Mouse (Mus musculus) limb, embryonic 14.5 days (tissue): ENCODE measurements around the gene Gm2696. TPM values are rescaled to one million over a fixed set of nuclear protein-coding genes. Genes with fewer than 3 reads are reported as not detected.

Experiments used
- ATAC-seq: fragments of 200-750 bp; cut with Nextera tagmentation; 2 replicates; pipeline ENCODE4 v1.8.0; 2017; ENCODE audit warnings: low read depth, moderate number of reproducible peaks, moderate TSS enrichment; ENCODE audit not compliant: low FRiP score
- DNase-seq: peaks from one replicate; pipeline ENCODE4 v3.0.0-alpha.2; 2015; ENCODE audit warnings: low spot score
- H3K27ac ChIP-seq: fragments of 300-500 bp; sonication (generic); replicated peaks from 2 replicates; pipeline ENCODE4 v1.5.1; 2014; ENCODE audit warnings: low read depth, mild to moderate bottlenecking, low read length, moderate library complexity, mixed read lengths
- H3K27me3 ChIP-seq: fragments of 300-500 bp; sonication (generic); 2 replicates; pipeline ENCODE4 v1.6.1; 2014; ENCODE audit warnings: low read length, mixed read lengths; ENCODE audit not compliant: control insufficient read depth, insufficient read depth
- H3K36me3 ChIP-seq: fragments of 300-500 bp; sonication (generic); 2 replicates; pipeline ENCODE4 v1.6.1; 2014; ENCODE audit warnings: mild to moderate bottlenecking, low read length, moderate library complexity, mixed read lengths; ENCODE audit not compliant: control insufficient read depth, insufficient read depth
- H3K4me1 ChIP-seq: fragments of 300-500 bp; sonication (generic); 2 replicates; pipeline ENCODE4 v1.6.1; 2014; ENCODE audit warnings: antibody characterized with exemption, low read length, mixed read lengths; ENCODE audit not compliant: control insufficient read depth, insufficient read depth
- H3K4me2 ChIP-seq: fragments of 300-500 bp; sonication (generic); replicated peaks from 2 replicates; pipeline ENCODE4 v1.6.1; 2014; ENCODE audit warnings: low read depth, mild to moderate bottlenecking, low read length, moderate library complexity; ENCODE audit not compliant: severe bottlenecking
- H3K4me3 ChIP-seq: fragments of 300-500 bp; sonication (generic); replicated peaks from 2 replicates; pipeline ENCODE4 v1.5.1; 2014; ENCODE audit warnings: low read length
- H3K9ac ChIP-seq: fragments of 300-500 bp; sonication (generic); 2 replicates; pipeline ENCODE4 v1.6.1; 2014; ENCODE audit warnings: mild to moderate bottlenecking, low read depth, low read length, moderate library complexity; ENCODE audit not compliant: severe bottlenecking
- H3K9me3 ChIP-seq: fragments of 300-500 bp; sonication (generic); 2 replicates; pipeline ENCODE4 v1.6.1; 2016; ENCODE audit warnings: low read length; ENCODE audit not compliant: control insufficient read depth
- POLR2A ChIP-seq: fragments of 200-500 bp; IDR thresholded peaks from 2 replicates; pipeline ENCODE4 v1.8.0; 2012; ENCODE audit warnings: inconsistent platforms, mild to moderate bottlenecking, moderate library complexity, borderline replicate concordance; ENCODE audit not compliant: insufficient read depth, insufficient read length; ENCODE audit errors: extremely low read depth
- WGBS: fragments of 180-500 bp; shearing (Covaris S2); extraction: QIAGEN DNeasy Blood & Tissue Kit; methylation state at CpG from one replicate; pipeline ENCODE4 v1.1.7; 2014; 5-methylcytosine and 5-hydroxymethylcytosine counted together
- polyA plus RNA-seq, 2 experiments: library from polyadenylated mRNA; depleted of rRNA in 1 of 2; stranded (reverse) in 1 of 2; unstranded in 1 of 2; fragments of >200 nt; fragmentation: Nextera tagmentation in 1 of 2; extraction: Ambion mirVana in 1 of 2; gene quantifications; 2 replicates each; pipeline versions ENCODE4 v1.2.1 to v1.2.3; 2012 to 2014

Gene Gm2696
- polyA plus RNA-seq, 2 experiments: 0.25 TPM; not detected in 1

GRCm38 (mm10) chr10:77869651-77870050 is 55.2 kb downstream of the Gm2696 start:
- Histone ChIP-seq H3K4me3 (no peak overlapping the region), H3K4me1 (no peaks in the 10 kb centered on the region), H3K36me3 (no peaks in the 10 kb centered on the region), H3K9me3 (no peaks in the 10 kb centered on the region), H3K4me2 (no peak overlapping the region), H3K9ac (no peak overlapping the region), H3K27ac (no peak overlapping the region), H3K27me3 (no peaks in the 10 kb centered on the region)
- no peak for DNase-seq
- no peak for TF ChIP-seq POLR2A
- 88% methylated on average over 7 of the region's 7 CpGs for WGBS
- no peak for ATAC-seq

- Histone ChIP-seq H3K27ac (no peak overlapping the region), H3K4me2 (no peak overlapping the region), H3K4me1 (no peaks in the 10 kb centered on the region), H3K4me3 (no peak overlapping the region), H3K9ac (no peak overlapping the region), H3K27me3 (no peaks in the 10 kb centered on the region), H3K36me3 (no peaks in the 10 kb centered on the region), H3K9me3 (no peaks in the 10 kb centered on the region)
- 64% methylated on average over 6 of the region's 6 CpGs for WGBS
- no peak for TF ChIP-seq POLR2A
- ATAC-seq (no peak), DNase-seq (no peak)
These were observed 64.5 kb downstream of the Gm2696 start for GRCm38 (mm10) chr10:77878985-77879384.

GRCm38 (mm10) chr10:77880305-77880704 is 65.8 kb downstream of the Gm2696 start:
- no peaks in the 10 kb centered on the region for H3K36me3 ChIP-seq
- DNase-seq: no peak
- no peak for TF ChIP-seq POLR2A
- H3K9ac ChIP-seq: no peak overlapping the region
- H3K4me2 ChIP-seq: no peak overlapping the region
- no peaks in the 10 kb centered on the region for H3K4me1 ChIP-seq
- H3K9me3 ChIP-seq: no peaks in the 10 kb centered on the region
- H3K27ac ChIP-seq: no peak overlapping the region
- no peak for ATAC-seq
- no peak overlapping the region for H3K4me3 ChIP-seq
- no peaks in the 10 kb centered on the region for H3K27me3 ChIP-seq
- 81% methylated on average over 3 of the region's 3 CpGs for WGBS

GRCm38 (mm10) chr10:77882553-77882952 is 68.1 kb downstream of the Gm2696 start:
- 90% methylated on average over 5 of the region's 5 CpGs for WGBS
- H3K27me3 ChIP-seq: no peaks in the 10 kb centered on the region
- no peaks in the 10 kb centered on the region for H3K4me1 ChIP-seq
- no peak overlapping the region for H3K4me3 ChIP-seq
- DNase-seq (no peak), ATAC-seq (no peak)
- H3K4me2 ChIP-seq: no peak overlapping the region
- no peak for TF ChIP-seq POLR2A
- no peak overlapping the region for H3K27ac ChIP-seq
- H3K9me3 ChIP-seq: no peaks in the 10 kb centered on the region
- no peak overlapping the region for H3K9ac ChIP-seq
- H3K36me3 ChIP-seq: no peaks in the 10 kb centered on the region

Other genes with a start within 250 kb of the Gm2696 start
Only the 30 nearest of the 33 such genes appear.
- gene Sumo3, start 208.6 kb upstream of the Gm2696 start, polyA plus RNA-seq (2012; rRNA removed): 466 and 472 TPM in 2 replicates
- gene Sumo3, start 208.6 kb upstream of the Gm2696 start, polyA plus RNA-seq (2014; fragmentation: Nextera tagmentation; extraction: Ambion mirVana): 328 and 351 TPM in 2 replicates
- 1.8 and 8.4 TPM in 2 replicates for gene Gm49325, start 208.5 kb upstream of the Gm2696 start, polyA plus RNA-seq (2012; rRNA removed)
- 1.9 and 5.8 TPM in 2 replicates for gene Gm49325, start 208.5 kb upstream of the Gm2696 start, polyA plus RNA-seq (2014; fragmentation: Nextera tagmentation; extraction: Ambion mirVana)
- gene Ube2g2, start 192.4 kb upstream of the Gm2696 start, polyA plus RNA-seq (2012; rRNA removed): 55.1 and 59.8 TPM in 2 replicates
- 57.4 and 58.6 TPM in 2 replicates for gene Ube2g2, start 192.4 kb upstream of the Gm2696 start, polyA plus RNA-seq (2014; fragmentation: Nextera tagmentation; extraction: Ambion mirVana)
- 2.0 TPM in 2 replicates for gene Tspear, start 128.1 kb upstream of the Gm2696 start, polyA plus RNA-seq (2012; rRNA removed)
- gene Tspear, start 128.1 kb upstream of the Gm2696 start, polyA plus RNA-seq (2014; fragmentation: Nextera tagmentation; extraction: Ambion mirVana): 1.1 and 1.5 TPM in 2 replicates
- not detected in 2 replicates for gene Gm19402, start 123.9 kb upstream of the Gm2696 start, polyA plus RNA-seq (2012; rRNA removed)
- not detected in 2 replicates for gene Gm19402, start 123.9 kb upstream of the Gm2696 start, polyA plus RNA-seq (2014; fragmentation: Nextera tagmentation; extraction: Ambion mirVana)
- not detected in 2 replicates for gene Gm9508, start 117.4 kb upstream of the Gm2696 start, polyA plus RNA-seq (2012; rRNA removed)
- gene Gm9508, start 117.4 kb upstream of the Gm2696 start, polyA plus RNA-seq (2014; fragmentation: Nextera tagmentation; extraction: Ambion mirVana): not detected in 2 replicates
- not detected in 2 replicates for gene Gm10272, start 108.1 kb upstream of the Gm2696 start, polyA plus RNA-seq (2012; rRNA removed)
- gene Gm10272, start 108.1 kb upstream of the Gm2696 start, polyA plus RNA-seq (2014; fragmentation: Nextera tagmentation; extraction: Ambion mirVana): not detected in 2 replicates
- gene Gm10024, start 103.2 kb upstream of the Gm2696 start, polyA plus RNA-seq (2012; rRNA removed): not detected in 2 replicates
- gene Gm10024, start 103.2 kb upstream of the Gm2696 start, polyA plus RNA-seq (2014; fragmentation: Nextera tagmentation; extraction: Ambion mirVana): 0.94 TPM in 1 of 2 replicates, not detected in the other
- gene Gm10142, start 98.9 kb upstream of the Gm2696 start, polyA plus RNA-seq (2012; rRNA removed): not detected in 2 replicates
- not detected in 2 replicates for gene Gm10142, start 98.9 kb upstream of the Gm2696 start, polyA plus RNA-seq (2014; fragmentation: Nextera tagmentation; extraction: Ambion mirVana)
- 0.10 and 0.20 TPM in 2 replicates for gene Krtap12-1, start 94.1 kb upstream of the Gm2696 start, polyA plus RNA-seq (2012; rRNA removed)
- not detected in 2 replicates for gene Krtap12-1, start 94.1 kb upstream of the Gm2696 start, polyA plus RNA-seq (2014; fragmentation: Nextera tagmentation; extraction: Ambion mirVana)
- gene Gm10100, start 88.2 kb upstream of the Gm2696 start, polyA plus RNA-seq (2012; rRNA removed): not detected in 2 replicates
- not detected in 2 replicates for gene Gm10100, start 88.2 kb upstream of the Gm2696 start, polyA plus RNA-seq (2014; fragmentation: Nextera tagmentation; extraction: Ambion mirVana)
- gene Gm18596, start 72.0 kb upstream of the Gm2696 start, polyA plus RNA-seq (2012; rRNA removed): not detected in 2 replicates
- not detected in 2 replicates for gene Gm18596, start 72.0 kb upstream of the Gm2696 start, polyA plus RNA-seq (2014; fragmentation: Nextera tagmentation; extraction: Ambion mirVana)
- gene Gm9736, start 63.3 kb upstream of the Gm2696 start, polyA plus RNA-seq (2012; rRNA removed): not detected in 2 replicates
- gene Gm9736, start 63.3 kb upstream of the Gm2696 start, polyA plus RNA-seq (2014; fragmentation: Nextera tagmentation; extraction: Ambion mirVana): not detected in 2 replicates
- not detected in 2 replicates for gene Gm3233, start 55.0 kb upstream of the Gm2696 start, polyA plus RNA-seq (2012; rRNA removed)
- not detected in 2 replicates for gene Gm3233, start 55.0 kb upstream of the Gm2696 start, polyA plus RNA-seq (2014; fragmentation: Nextera tagmentation; extraction: Ambion mirVana)
- gene Gm3238, start 43.4 kb upstream of the Gm2696 start, polyA plus RNA-seq (2012; rRNA removed): not detected in 2 replicates
- gene Gm3238, start 43.4 kb upstream of the Gm2696 start, polyA plus RNA-seq (2014; fragmentation: Nextera tagmentation; extraction: Ambion mirVana): not detected in 2 replicates
- gene Gm7138, start 37.7 kb upstream of the Gm2696 start, polyA plus RNA-seq (2012; rRNA removed): not detected in 2 replicates
- gene Gm7138, start 37.7 kb upstream of the Gm2696 start, polyA plus RNA-seq (2014; fragmentation: Nextera tagmentation; extraction: Ambion mirVana): not detected in 2 replicates
- not detected in 2 replicates for gene Gm3250, start 32.1 kb upstream of the Gm2696 start, polyA plus RNA-seq (2012; rRNA removed)
- not detected in 2 replicates for gene Gm3250, start 32.1 kb upstream of the Gm2696 start, polyA plus RNA-seq (2014; fragmentation: Nextera tagmentation; extraction: Ambion mirVana)
- not detected in 2 replicates for gene Gm7137, start 26.5 kb upstream of the Gm2696 start, polyA plus RNA-seq (2012; rRNA removed)
- gene Gm7137, start 26.5 kb upstream of the Gm2696 start, polyA plus RNA-seq (2014; fragmentation: Nextera tagmentation; extraction: Ambion mirVana): not detected in 2 replicates
- gene Gm9639, start 19.6 kb upstream of the Gm2696 start, polyA plus RNA-seq (2012; rRNA removed): not detected in 2 replicates
- gene Gm9639, start 19.6 kb upstream of the Gm2696 start, polyA plus RNA-seq (2014; fragmentation: Nextera tagmentation; extraction: Ambion mirVana): not detected in 2 replicates
- gene Gm19668, start 15.5 kb upstream of the Gm2696 start, polyA plus RNA-seq (2012; rRNA removed): not detected in 2 replicates
- not detected in 2 replicates for gene Gm19668, start 15.5 kb upstream of the Gm2696 start, polyA plus RNA-seq (2014; fragmentation: Nextera tagmentation; extraction: Ambion mirVana)
- gene Gm9507, start 2.8 kb upstream of the Gm2696 start, polyA plus RNA-seq (2012; rRNA removed): not detected in 2 replicates
- gene Gm9507, start 2.8 kb upstream of the Gm2696 start, polyA plus RNA-seq (2014; fragmentation: Nextera tagmentation; extraction: Ambion mirVana): not detected in 2 replicates
- not detected in 2 replicates for gene Krtap10-4, start 12.4 kb downstream of the Gm2696 start, polyA plus RNA-seq (2012; rRNA removed)
- not detected in 2 replicates for gene Krtap10-4, start 12.4 kb downstream of the Gm2696 start, polyA plus RNA-seq (2014; fragmentation: Nextera tagmentation; extraction: Ambion mirVana)
- 0.08 and 0.14 TPM in 2 replicates for gene Krtap10-10, start 21.3 kb downstream of the Gm2696 start, polyA plus RNA-seq (2012; rRNA removed)
- not detected in 2 replicates for gene Krtap10-10, start 21.3 kb downstream of the Gm2696 start, polyA plus RNA-seq (2014; fragmentation: Nextera tagmentation; extraction: Ambion mirVana)
- gene Gm36176, start 32.1 kb downstream of the Gm2696 start, polyA plus RNA-seq (2012; rRNA removed): not detected in 2 replicates
- gene Gm36176, start 32.1 kb downstream of the Gm2696 start, polyA plus RNA-seq (2014; fragmentation: Nextera tagmentation; extraction: Ambion mirVana): not detected in 2 replicates
- 0.13 TPM in 1 of 2 replicates, not detected in the other for gene Gm10318, start 38.2 kb downstream of the Gm2696 start, polyA plus RNA-seq (2012; rRNA removed)
- not detected in 2 replicates for gene Gm10318, start 38.2 kb downstream of the Gm2696 start, polyA plus RNA-seq (2014; fragmentation: Nextera tagmentation; extraction: Ambion mirVana)
- gene Gm3285, start 47.3 kb downstream of the Gm2696 start, polyA plus RNA-seq (2012; rRNA removed): 0.06 and 0.10 TPM in 2 replicates
- not detected in 2 replicates for gene Gm3285, start 47.3 kb downstream of the Gm2696 start, polyA plus RNA-seq (2014; fragmentation: Nextera tagmentation; extraction: Ambion mirVana)
- 3.6 and 4.8 TPM in 2 replicates for gene Lrrc3, start 87.9 kb downstream of the Gm2696 start, polyA plus RNA-seq (2012; rRNA removed)
- gene Lrrc3, start 87.9 kb downstream of the Gm2696 start, polyA plus RNA-seq (2014; fragmentation: Nextera tagmentation; extraction: Ambion mirVana): 3.4 and 3.6 TPM in 2 replicates
- gene Trpm2, start 155.9 kb downstream of the Gm2696 start, polyA plus RNA-seq (2012; rRNA removed): 0.39 and 0.69 TPM in 2 replicates
- 0.06 and 0.41 TPM in 2 replicates for gene Trpm2, start 155.9 kb downstream of the Gm2696 start, polyA plus RNA-seq (2014; fragmentation: Nextera tagmentation; extraction: Ambion mirVana)
- 42.9 and 55.6 TPM in 2 replicates for gene 1810043G02Rik, start 163.8 kb downstream of the Gm2696 start, polyA plus RNA-seq (2012; rRNA removed)
- gene 1810043G02Rik, start 163.8 kb downstream of the Gm2696 start, polyA plus RNA-seq (2014; fragmentation: Nextera tagmentation; extraction: Ambion mirVana): 26.5 and 27.1 TPM in 2 replicates
- gene Pfkl, start 195.4 kb downstream of the Gm2696 start, polyA plus RNA-seq (2012; rRNA removed): 129 and 180 TPM in 2 replicates
- gene Pfkl, start 195.4 kb downstream of the Gm2696 start, polyA plus RNA-seq (2014; fragmentation: Nextera tagmentation; extraction: Ambion mirVana): 112 and 122 TPM in 2 replicates